Mouse (Mus musculus): ENCODE results near the gene Trpm7. TPM values are rescaled to one million over a fixed set of nuclear protein-coding genes. Genes with fewer than 3 reads are reported as not detected.

Gene Trpm7
- polyA plus RNA-seq, 1 experiment from 2014 or later: 60.0 TPM

GRCm38 (mm10) chr2:126877991-126878390, 2.0 kb upstream of the Trpm7 start:
- H3K27ac ChIP-seq (replicated peaks): no peak overlapping the region
- no peak for DNase-seq (ENCODE audit: low spot score)
- H3K9me3 ChIP-seq: no peaks in the 10 kb centered on the region
- H3K36me3 ChIP-seq (replicated peaks): no peaks in the 10 kb centered on the region
- H3K4me3 ChIP-seq: no peak overlapping the region
- H3K27me3 ChIP-seq (replicated peaks; ENCODE audit: low read depth, poor library complexity, severe bottlenecking): no peaks in the 10 kb centered on the region
- WGBS: 92% methylated on average over 1 of the region's 1 CpGs
- H3K4me1 ChIP-seq: peaks cover 20% of the 10 kb centered on the region

- peaks cover 20% of the 10 kb centered on the region for H3K4me1 ChIP-seq
- H3K27ac ChIP-seq (replicated peaks): peak overlapping the region; percentile 97
- H3K9me3 ChIP-seq: no peaks in the 10 kb centered on the region
- under 1% methylated on average over 18 of the region's 18 CpGs for WGBS
- no peaks in the 10 kb centered on the region for H3K27me3 ChIP-seq (replicated peaks; ENCODE audit: low read depth, poor library complexity, severe bottlenecking)
- DNase-seq (ENCODE audit: low spot score): no peak
- peak overlapping the region; percentile 96 for H3K4me3 ChIP-seq
- H3K36me3 ChIP-seq (replicated peaks): no peaks in the 10 kb centered on the region
These were observed 554 bp downstream of the Trpm7 start for GRCm38 (mm10) chr2:126875516-126875835.

- Histone ChIP-seq H3K4me1 (peaks cover 20% of the 10 kb centered on the region), H3K4me3 (peak overlapping the region; percentile 96), H3K27me3 (replicated peaks; ENCODE audit: low read depth, poor library complexity, severe bottlenecking) (no peaks in the 10 kb centered on the region), H3K9me3 (no peaks in the 10 kb centered on the region), H3K27ac (replicated peaks) (peak overlapping the region; percentile 97), H3K36me3 (replicated peaks) (no peaks in the 10 kb centered on the region)
- no peak for DNase-seq (ENCODE audit: low spot score)
- WGBS: 30% methylated on average over 13 of the region's 13 CpGs
These were observed 1.1 kb downstream of the Trpm7 start for GRCm38 (mm10) chr2:126874809-126875515.

- no peak for DNase-seq (ENCODE audit: low spot score)
- Histone ChIP-seq H3K27ac (replicated peaks) (no peak overlapping the region), H3K4me1 (peaks cover 5% of the 10 kb centered on the region; the same call in 1 of the 2 replicates), H3K4me3 (no peak overlapping the region), H3K27me3 (replicated peaks; ENCODE audit: low read depth, poor library complexity, severe bottlenecking) (no peaks in the 10 kb centered on the region), H3K36me3 (replicated peaks) (peaks cover 7% of the 10 kb centered on the region; the same call in 1 of the 2 replicates), H3K9me3 (no peaks in the 10 kb centered on the region)
- WGBS: 92% methylated on average over 1 of the region's 1 CpGs
These were observed 9.7 kb downstream of the Trpm7 start for GRCm38 (mm10) chr2:126866301-126866700.

- 92% methylated on average over 10 of the region's 10 CpGs for WGBS
- no peak overlapping the region for H3K27ac ChIP-seq (replicated peaks)
- DNase-seq (ENCODE audit: low spot score): no peak
- H3K36me3 ChIP-seq (replicated peaks): peaks cover 7% of the 10 kb centered on the region; the same call in 1 of the 2 replicates
- peaks cover 5% of the 10 kb centered on the region; the same call in 1 of the 2 replicates for H3K4me1 ChIP-seq
- no peaks in the 10 kb centered on the region for H3K27me3 ChIP-seq (replicated peaks; ENCODE audit: low read depth, poor library complexity, severe bottlenecking)
- no peaks in the 10 kb centered on the region for H3K9me3 ChIP-seq
- no peak overlapping the region for H3K4me3 ChIP-seq
These were observed 10.4 kb downstream of the Trpm7 start for GRCm38 (mm10) chr2:126865501-126866199.

GRCm38 (mm10) chr2:126865026-126865425, 11.0 kb downstream of the Trpm7 start:
- Histone ChIP-seq H3K4me3 (no peak overlapping the region), H3K27ac (replicated peaks) (no peak overlapping the region), H3K27me3 (replicated peaks; ENCODE audit: low read depth, poor library complexity, severe bottlenecking) (no peaks in the 10 kb centered on the region), H3K9me3 (no peaks in the 10 kb centered on the region), H3K4me1 (peaks cover 5% of the 10 kb centered on the region; the same call in 1 of the 2 replicates), H3K36me3 (replicated peaks) (peaks cover 7% of the 10 kb centered on the region; the same call in 1 of the 2 replicates)
- no peak for DNase-seq (ENCODE audit: low spot score)
- 93% methylated on average over 3 of the region's 3 CpGs for WGBS

- Histone ChIP-seq H3K4me1 (no peaks in the 10 kb centered on the region), H3K4me3 (no peak overlapping the region), H3K27me3 (replicated peaks; ENCODE audit: low read depth, poor library complexity, severe bottlenecking) (no peaks in the 10 kb centered on the region), H3K9me3 (no peaks in the 10 kb centered on the region), H3K36me3 (replicated peaks) (peaks cover 87% of the 10 kb centered on the region), H3K27ac (replicated peaks) (no peak overlapping the region)
- 89% methylated on average over 4 of the region's 4 CpGs for WGBS
- DNase-seq (ENCODE audit: low spot score): no peak
These were observed 31.3 kb downstream of the Trpm7 start for GRCm38 (mm10) chr2:126844751-126845150.

- no peak overlapping the region for H3K4me3 ChIP-seq
- no peak for DNase-seq (ENCODE audit: low spot score)
- no peak overlapping the region for H3K27ac ChIP-seq (replicated peaks)
- no peaks in the 10 kb centered on the region for H3K4me1 ChIP-seq
- H3K36me3 ChIP-seq (replicated peaks): peaks cover 94% of the 10 kb centered on the region
- H3K9me3 ChIP-seq: no peaks in the 10 kb centered on the region
- no peaks in the 10 kb centered on the region for H3K27me3 ChIP-seq (replicated peaks; ENCODE audit: low read depth, poor library complexity, severe bottlenecking)
- WGBS: 91% methylated on average over 5 of the region's 5 CpGs
These were observed 37.2 kb downstream of the Trpm7 start for GRCm38 (mm10) chr2:126838848-126839247.

- no peak for DNase-seq (ENCODE audit: low spot score)
- 86% methylated on average over 2 of the region's 2 CpGs for WGBS
- Histone ChIP-seq H3K27ac (replicated peaks) (no peak overlapping the region), H3K9me3 (no peaks in the 10 kb centered on the region), H3K4me3 (no peak overlapping the region), H3K36me3 (replicated peaks) (peaks cover 77% of the 10 kb centered on the region), H3K27me3 (replicated peaks; ENCODE audit: low read depth, poor library complexity, severe bottlenecking) (no peaks in the 10 kb centered on the region), H3K4me1 (no peaks in the 10 kb centered on the region)
These were observed 58.6 kb downstream of the Trpm7 start for GRCm38 (mm10) chr2:126817414-126817813.

- 92% methylated on average over 4 of the region's 4 CpGs for WGBS
- H3K4me1 ChIP-seq: no peaks in the 10 kb centered on the region
- no peak for DNase-seq (ENCODE audit: low spot score)
- H3K4me3 ChIP-seq: no peak overlapping the region
- H3K9me3 ChIP-seq: no peaks in the 10 kb centered on the region
- no peak overlapping the region for H3K27ac ChIP-seq (replicated peaks)
- no peaks in the 10 kb centered on the region for H3K27me3 ChIP-seq (replicated peaks; ENCODE audit: low read depth, poor library complexity, severe bottlenecking)
- H3K36me3 ChIP-seq (replicated peaks): peaks cover 77% of the 10 kb centered on the region
These were observed 59.2 kb downstream of the Trpm7 start for GRCm38 (mm10) chr2:126816644-126817347.

- no peak overlapping the region for H3K4me3 ChIP-seq
- no peak for DNase-seq (ENCODE audit: low spot score)
- no peaks in the 10 kb centered on the region for H3K9me3 ChIP-seq
- H3K36me3 ChIP-seq (replicated peaks): peaks cover 83% of the 10 kb centered on the region
- H3K27me3 ChIP-seq (replicated peaks; ENCODE audit: low read depth, poor library complexity, severe bottlenecking): no peaks in the 10 kb centered on the region
- H3K4me1 ChIP-seq: no peaks in the 10 kb centered on the region
- 51% methylated on average over 1 of the region's 1 CpGs for WGBS
- H3K27ac ChIP-seq (replicated peaks): no peak overlapping the region
These were observed 60.2 kb downstream of the Trpm7 start for GRCm38 (mm10) chr2:126815822-126816221.

- no peak for DNase-seq (ENCODE audit: low spot score)
- Histone ChIP-seq H3K9me3 (no peaks in the 10 kb centered on the region), H3K4me1 (no peaks in the 10 kb centered on the region), H3K36me3 (replicated peaks) (peaks cover 93% of the 10 kb centered on the region), H3K27ac (replicated peaks) (no peak overlapping the region), H3K4me3 (no peak overlapping the region), H3K27me3 (replicated peaks; ENCODE audit: low read depth, poor library complexity, severe bottlenecking) (no peaks in the 10 kb centered on the region)
- 96% methylated on average over 3 of the region's 3 CpGs for WGBS
These were observed 74.0 kb downstream of the Trpm7 start for GRCm38 (mm10) chr2:126801980-126802379.

Data from embryonic facial prominence, embryonic 10.5 days (tissue).